Mouse (Mus musculus): ENCODE measurements around the gene Nob1.

The Nob1 gene

DNA sequence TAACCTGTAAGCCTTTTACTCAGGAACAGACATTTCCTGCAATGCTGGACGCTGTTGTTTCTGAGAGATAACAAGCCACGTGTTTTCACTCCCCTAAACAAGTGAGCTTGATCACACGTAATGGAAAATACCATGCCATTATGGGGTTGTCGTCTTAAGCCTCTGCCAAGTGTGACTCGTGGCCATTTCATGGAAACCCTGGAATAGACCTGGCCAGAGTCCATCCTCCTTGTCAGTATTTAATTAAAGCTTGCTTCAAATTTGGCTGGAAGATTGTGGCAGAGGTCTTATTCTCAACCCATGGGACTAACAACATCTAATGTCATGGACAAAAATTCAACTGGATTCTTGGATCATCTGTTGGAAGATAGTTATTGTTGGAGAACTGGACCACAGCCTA lies 38.7 kb downstream of the Nob1 start:
- no peak for DNase-seq (ENCODE audit: low spot score)

DNA sequence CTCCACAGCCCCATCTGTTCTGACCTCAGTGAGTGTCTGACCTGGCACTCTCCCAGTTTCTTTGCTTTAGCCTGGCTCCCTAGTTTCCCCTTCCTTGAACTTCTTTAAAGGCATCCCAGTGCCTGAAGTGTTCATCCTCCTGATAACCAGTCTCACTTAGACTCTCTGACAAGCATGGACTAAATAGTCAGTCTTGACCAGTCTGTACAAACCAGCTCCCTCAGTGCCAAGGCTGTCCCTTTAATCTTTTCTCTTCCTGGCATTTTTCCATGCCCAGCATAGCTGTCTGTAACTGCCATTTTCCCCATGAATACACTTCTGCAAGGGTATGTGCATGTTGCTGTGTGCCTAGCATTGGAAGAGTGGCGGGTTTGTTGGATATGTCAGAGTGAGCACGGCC lies 39.8 kb downstream of the Nob1 start:
- no peak for DNase-seq (ENCODE audit: low spot score)

DNA sequence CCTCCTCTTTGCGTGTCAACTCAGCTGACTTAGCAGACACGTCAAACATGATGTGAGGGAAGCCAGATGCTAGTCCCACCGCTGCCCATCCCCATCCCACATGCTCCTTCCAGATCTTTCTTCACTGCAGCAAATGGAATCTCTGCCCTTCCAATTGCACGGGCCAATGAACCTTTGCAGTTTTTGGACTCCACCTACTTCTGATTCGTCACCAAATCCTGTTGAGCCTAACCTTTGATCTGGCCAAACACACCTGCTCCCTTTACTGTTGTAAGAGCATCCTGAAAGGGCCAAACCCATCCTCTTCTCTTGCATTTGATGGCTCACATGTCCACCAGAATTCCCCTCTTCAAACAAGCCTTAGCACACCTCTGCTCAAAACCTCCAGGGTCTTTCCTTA lies 40.2 kb downstream of the Nob1 start:
- DNase-seq (ENCODE audit: low spot score), result no peak

DNA sequence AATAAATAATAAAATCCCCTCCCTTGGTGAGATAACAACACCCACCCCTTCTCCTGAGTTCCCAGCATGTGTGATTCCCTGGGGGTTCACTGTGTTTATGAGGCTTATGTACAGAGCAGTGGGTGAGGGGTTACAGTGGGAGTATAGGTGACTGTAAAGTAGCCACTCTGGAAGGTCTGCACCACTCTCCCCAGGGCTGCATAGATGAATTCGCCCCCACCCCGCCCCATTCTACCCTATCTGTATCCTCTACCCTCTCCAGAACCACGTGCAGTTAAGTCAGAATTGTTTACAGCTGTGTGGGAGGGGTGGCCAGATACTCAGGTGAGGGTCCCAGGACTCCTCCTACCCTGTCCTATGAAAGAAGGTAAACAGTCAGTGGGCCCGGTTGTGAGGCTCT lies 42.0 kb downstream of the Nob1 start:
- DNase-seq (ENCODE audit: low spot score), result no peak

DNA sequence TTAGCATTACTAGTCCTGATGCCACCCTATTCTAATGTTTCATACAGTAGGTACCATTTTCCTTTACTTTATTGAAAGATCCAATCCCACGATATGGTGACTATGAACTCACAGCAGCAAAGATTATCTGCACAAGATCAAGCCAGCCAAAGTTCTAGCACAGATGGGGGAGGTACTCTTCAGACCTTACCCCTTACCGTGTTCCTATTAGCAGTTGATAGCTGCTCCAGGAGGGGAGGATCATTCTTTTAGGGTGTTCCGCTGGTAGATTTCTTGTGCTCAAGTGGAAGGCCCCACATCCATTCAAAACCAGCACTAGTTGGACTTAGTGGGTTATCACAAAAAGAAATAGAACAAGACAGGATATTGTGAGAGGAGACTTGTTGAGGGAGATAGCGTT lies 43.2 kb downstream of the Nob1 start:
- no peak for DNase-seq (ENCODE audit: low spot score)

DNA sequence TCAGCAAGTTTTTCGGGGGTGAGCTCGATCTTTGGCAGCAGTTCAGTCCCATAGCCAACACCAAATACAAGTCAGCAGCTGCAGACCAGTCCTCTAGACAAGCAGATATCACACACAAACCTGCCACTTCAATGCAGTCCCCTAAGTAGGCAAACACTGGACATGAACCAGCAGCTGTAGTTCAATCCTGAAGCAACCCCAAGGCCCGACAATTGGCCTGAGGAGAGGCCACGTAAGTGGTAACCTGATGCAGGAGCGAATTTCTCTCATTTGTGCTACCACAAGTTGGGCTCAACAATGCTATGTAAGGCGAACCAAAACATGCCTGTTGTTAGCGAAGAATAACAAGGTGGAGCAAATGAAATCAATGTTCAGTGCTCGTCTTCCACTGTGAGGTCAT lies 44.1 kb downstream of the Nob1 start:
- DNase-seq (ENCODE audit: low spot score), result no peak

DNA sequence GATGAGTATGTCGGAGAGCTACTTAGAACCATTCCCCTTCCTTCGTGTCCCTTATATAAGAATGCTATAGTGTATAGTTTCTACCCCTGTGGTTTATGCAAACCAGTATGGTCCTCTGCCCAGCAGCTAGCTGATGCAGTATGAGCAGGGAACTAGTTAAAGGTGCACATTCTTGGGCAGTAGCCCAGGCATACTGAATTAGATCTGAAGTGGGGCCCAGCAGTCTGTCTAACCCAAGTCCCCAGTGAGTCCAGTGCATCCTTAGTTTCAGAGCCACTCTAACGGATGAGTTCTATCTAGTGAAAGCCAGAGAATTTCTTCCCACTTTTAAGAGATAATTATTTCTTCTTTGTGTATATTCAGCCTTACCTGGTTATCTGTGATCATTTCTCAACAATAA lies 47.5 kb downstream of the Nob1 start:
- no peak for DNase-seq (ENCODE audit: low spot score)

DNA sequence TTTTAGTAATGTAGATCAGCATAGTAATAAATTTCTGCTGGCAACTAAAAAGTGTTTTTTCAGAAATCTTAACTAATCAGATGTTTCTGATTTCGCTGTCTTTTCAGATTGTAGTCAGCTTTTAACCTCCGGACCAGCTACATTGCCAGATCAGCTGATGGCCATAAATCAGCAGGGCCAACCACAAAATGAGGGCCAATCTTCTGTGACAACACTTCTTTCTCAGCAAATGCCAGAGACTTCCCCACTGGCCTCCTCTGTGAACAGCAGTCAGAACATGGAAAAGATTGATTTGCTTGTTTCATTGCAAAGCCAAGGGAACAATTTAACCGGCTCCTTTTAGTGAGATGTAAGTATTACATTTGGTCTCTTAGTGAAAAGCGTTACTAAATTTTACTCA lies 54.5 kb downstream of the Nob1 start:
- no peak for DNase-seq (ENCODE audit: low spot score)
